ENCODE assay signal across 29 mouse cellular contexts in genomic region chr10:89273001-89273680, GRCm38 (mm10).
"Had no signal": no experiment of that assay in that cellular context is flagged by ENCODE, and none has a peak within 500 bp of the region (broad histone marks: within the 10 kb centered on the region; RNA-seq: fewer than 3 reads in every experiment).

No protein-coding gene starts in this region.

- H3K4me1 ChIP-seq: hindbrain, embryonic 10.5 days; hindbrain, embryonic 12.5 days; hindbrain, embryonic 13.5 days; hindbrain, embryonic 15.5 days; intestine, embryonic 15.5 days had no signal

- H3K36me3 ChIP-seq: heart, embryonic 12.5 days; heart, embryonic 13.5 days; heart, embryonic 15.5 days; hindbrain, embryonic 10.5 days; hindbrain, embryonic 12.5 days; hindbrain, embryonic 13.5 days; hindbrain, embryonic 15.5 days; intestine, embryonic 15.5 days; kidney, embryonic 15.5 days had no signal

- DNase-seq: heart, postnatal 14 days; heart, postnatal 36 days; heart, postnatal 4 days; kidney, adult 11 months; kidney, adult 18-20 months; kidney, adult 2 months; kidney, adult 8-10 months; kidney, adult 9 months; kidney, postnatal 10 days; kidney, postnatal 14 days; kidney, postnatal 25 days; kidney, postnatal 36 days; kidney, postnatal 4 days; layer of hippocampus, adult 9-11 months; layer of hippocampus, postnatal 36 days had no signal

- H3K27me3 ChIP-seq: heart, embryonic 12.5 days; heart, embryonic 13.5 days; heart, embryonic 15.5 days; hindbrain, embryonic 12.5 days; hindbrain, embryonic 13.5 days; hindbrain, embryonic 15.5 days; intestine, embryonic 15.5 days; kidney, embryonic 15.5 days had no signal

- H3K27ac ChIP-seq: heart, embryonic 13.5 days; heart, embryonic 15.5 days; hindbrain, embryonic 10.5 days; hindbrain, embryonic 12.5 days; hindbrain, embryonic 13.5 days; hindbrain, embryonic 14.5 days; hindbrain, embryonic 15.5 days; hindbrain, postnatal 0 days; intestine, embryonic 15.5 days; kidney, embryonic 15.5 days; kidney, postnatal 0 days; layer of hippocampus, adult 2 months; left cerebral cortex, adult 2 months had no signal

- H3K4me3 ChIP-seq: heart, embryonic 12.5 days; heart, embryonic 13.5 days; heart, embryonic 15.5 days; hindbrain, embryonic 10.5 days; hindbrain, embryonic 12.5 days; hindbrain, embryonic 13.5 days; hindbrain, embryonic 15.5 days; intestine, embryonic 15.5 days; kidney, embryonic 15.5 days; layer of hippocampus, adult 2 months; left cerebral cortex, adult 2 months had no signal

- H3K9me3 ChIP-seq: heart, embryonic 12.5 days; heart, embryonic 13.5 days; heart, embryonic 15.5 days; hindbrain, embryonic 10.5 days; hindbrain, embryonic 12.5 days; hindbrain, embryonic 13.5 days; hindbrain, embryonic 15.5 days; intestine, embryonic 15.5 days; kidney, embryonic 15.5 days had no signal
